Mouse (Mus musculus) forebrain, embryonic 16.5 days (tissue): ENCODE results near the gene Pkm. TPM values are rescaled to one million over a fixed set of nuclear protein-coding genes. Genes with fewer than 3 reads are reported as not detected.

Source experiments
- ATAC-seq: fragments of 200-750 bp; cut with Nextera tagmentation; 2 replicates; pipeline ENCODE4 v1.8.0; 2017; ENCODE audit warnings: mild to moderate bottlenecking, moderate library complexity
- H3K27ac ChIP-seq: fragments of 300-500 bp; sonication (generic); 2 replicates; pipeline ENCODE4 v1.5.1; 2014; ENCODE audit warnings: low read length, control low read depth
- H3K27me3 ChIP-seq: fragments of 300-500 bp; sonication (generic); replicated peaks from 2 replicates; pipeline ENCODE4 v1.6.1; 2014; ENCODE audit warnings: low read length; ENCODE audit not compliant: control insufficient read depth, insufficient read depth
- H3K36me3 ChIP-seq: fragments of 300-500 bp; sonication (generic); 2 replicates; pipeline ENCODE4 v1.6.1; 2014; ENCODE audit not compliant: control insufficient read depth, insufficient read depth
- H3K4me1 ChIP-seq: fragments of 300-500 bp; sonication (generic); replicated peaks from 2 replicates; pipeline ENCODE4 v1.6.1; 2014; ENCODE audit warnings: low read length; ENCODE audit not compliant: control insufficient read depth, insufficient read depth
- H3K4me2 ChIP-seq: fragments of 300-500 bp; sonication (generic); 2 replicates; pipeline ENCODE4 v1.6.1; 2014; ENCODE audit warnings: mild to moderate bottlenecking, low read length, control low read depth
- H3K4me3 ChIP-seq: fragments of 300-500 bp; sonication (generic); replicated peaks from 2 replicates; pipeline ENCODE4 v1.5.1; 2014; ENCODE audit warnings: mild to moderate bottlenecking, low read length, control low read depth
- H3K9ac ChIP-seq: fragments of 300-500 bp; sonication (generic); replicated peaks from 2 replicates; pipeline ENCODE4 v1.6.1; 2014; ENCODE audit warnings: low read depth, low read length, control low read depth
- H3K9me3 ChIP-seq: fragments of 300-500 bp; sonication (generic); 2 replicates; pipeline ENCODE4 v1.6.1; 2016; ENCODE audit warnings: low read length; ENCODE audit not compliant: control insufficient read depth
- WGBS: fragments of 180-500 bp; shearing (Covaris S2); extraction: QIAGEN DNeasy Blood & Tissue Kit; methylation state at CpG from one replicate; pipeline ENCODE4 v1.1.7; 2014; 5-methylcytosine and 5-hydroxymethylcytosine counted together
- polyA plus RNA-seq: library from polyadenylated mRNA; unstranded; fragments of >200 nt; fragmentation: Nextera tagmentation; extraction: Ambion mirVana; gene quantifications from 2 replicates; pipeline ENCODE4 v1.2.1, GENCODE M21; 2015

Pkm gene
- polyA plus RNA-seq, 1 experiment from 2014 or later = 1,186 TPM

- Histone ChIP-seq H3K9me3 (no peaks in the 10 kb centered on the region), H3K4me1 (peaks cover 9% of the 10 kb centered on the region), H3K27ac (no peak overlapping the region), H3K9ac (no peak overlapping the region), H3K4me2 (no peak overlapping the region), H3K27me3 (no peaks in the 10 kb centered on the region), H3K4me3 (no peak overlapping the region), H3K36me3 (peaks cover 26% of the 10 kb centered on the region)
- WGBS = 49% methylated on average over 3 of the region's 3 CpGs
- ATAC-seq = no peak
Observed at GRCm38 (mm10) chr9:59653371-59653770, 2.8 kb upstream of the Pkm start.

- Histone ChIP-seq H3K36me3 (peaks cover 15% of the 10 kb centered on the region), H3K27me3 (no peaks in the 10 kb centered on the region), H3K9me3 (no peaks in the 10 kb centered on the region), H3K27ac (no peak overlapping the region), H3K4me3 (no peak overlapping the region), H3K4me1 (peaks cover 20% of the 10 kb centered on the region), H3K4me2 (no peak overlapping the region), H3K9ac (no peak overlapping the region)
- WGBS = 86% methylated on average over 2 of the region's 2 CpGs
- no peak for ATAC-seq
Observed at GRCm38 (mm10) chr9:59654450-59654983, 1.7 kb upstream of the Pkm start.

- Histone ChIP-seq H3K9me3 (no peaks in the 10 kb centered on the region), H3K27ac (peak overlapping the region; percentile 94), H3K27me3 (no peaks in the 10 kb centered on the region), H3K4me2 (peak overlapping the region; percentile 84), H3K9ac (peak overlapping the region; percentile 78), H3K4me1 (peaks cover 44% of the 10 kb centered on the region), H3K36me3 (0 out of 2 replicates have a peak, but pooled peaks cover 6% of the 10 kb centered on the region), H3K4me3 (peak overlapping the region; percentile 72)
- peak; percentile 71 for ATAC-seq
- under 1% methylated on average over 65 of the region's 65 CpGs for WGBS
Observed at GRCm38 (mm10) chr9:59656635-59657617, 758 bp downstream of the Pkm start.

- H3K27ac ChIP-seq = peak overlapping the region; percentile 94
- H3K36me3 ChIP-seq = 0 out of 2 replicates have a peak, but pooled peaks cover 3% of the 10 kb centered on the region
- no peaks in the 10 kb centered on the region for H3K27me3 ChIP-seq
- ATAC-seq = no peak
- H3K4me3 ChIP-seq = peak overlapping the region; percentile 72
- H3K9ac ChIP-seq = peak overlapping the region; percentile 78
- H3K4me1 ChIP-seq = peaks cover 49% of the 10 kb centered on the region
- no peaks in the 10 kb centered on the region for H3K9me3 ChIP-seq
- peak overlapping the region; percentile 84 for H3K4me2 ChIP-seq
- WGBS = 3% methylated on average over 4 of the region's 4 CpGs
Observed at GRCm38 (mm10) chr9:59658146-59658545, 2.0 kb downstream of the Pkm start.

GRCm38 (mm10) chr9:59659036-59660026, 3.2 kb downstream of the Pkm start:
- ATAC-seq = no peak
- peaks cover 56% of the 10 kb centered on the region for H3K4me1 ChIP-seq

GRCm38 (mm10) chr9:59660421-59660820, 4.3 kb downstream of the Pkm start:
- Histone ChIP-seq H3K9ac (no peak overlapping the region), H3K9me3 (no peaks in the 10 kb centered on the region), H3K36me3 (peaks cover 6% of the 10 kb centered on the region; the same call in 1 of the 2 replicates), H3K4me2 (peak overlapping the region; percentile 24; the same call in 1 of the 2 replicates), H3K27me3 (no peaks in the 10 kb centered on the region), H3K27ac (no peak overlapping the region), H3K4me3 (no peak overlapping the region), H3K4me1 (peaks cover 59% of the 10 kb centered on the region)
- no peak for ATAC-seq
- 42% methylated on average over 10 of the region's 10 CpGs for WGBS

More at GRCm38 (mm10) chr9:59659036-59660026, 3.2 kb downstream of the Pkm start:
- Histone ChIP-seq H3K27me3 (no peaks in the 10 kb centered on the region), H3K9ac (0 out of 2 replicates have a peak overlapping the region, but pooled peaks have one; percentile 8), H3K4me2 (peak overlapping the region; percentile 84), H3K4me3 (peak overlapping the region; percentile 31), H3K9me3 (no peaks in the 10 kb centered on the region), H3K36me3 (0 out of 2 replicates have a peak, but pooled peaks cover 3% of the 10 kb centered on the region), H3K27ac (peak overlapping the region; percentile 33)
- 18% methylated on average over 14 of the region's 14 CpGs for WGBS

- Histone ChIP-seq H3K4me2 (no peak overlapping the region), H3K9me3 (no peaks in the 10 kb centered on the region), H3K4me3 (no peak overlapping the region), H3K27me3 (no peaks in the 10 kb centered on the region), H3K4me1 (peaks cover 55% of the 10 kb centered on the region), H3K36me3 (peaks cover 6% of the 10 kb centered on the region), H3K9ac (no peak overlapping the region), H3K27ac (no peak overlapping the region)
- no peak for ATAC-seq
- WGBS = 63% methylated on average over 6 of the region's 6 CpGs
Observed at GRCm38 (mm10) chr9:59661298-59661975, 5.3 kb downstream of the Pkm start.

GRCm38 (mm10) chr9:59663226-59663625, 7.1 kb downstream of the Pkm start:
- Histone ChIP-seq H3K9me3 (no peaks in the 10 kb centered on the region), H3K9ac (no peak overlapping the region), H3K4me3 (no peak overlapping the region), H3K27ac (no peak overlapping the region), H3K4me2 (no peak overlapping the region), H3K27me3 (no peaks in the 10 kb centered on the region), H3K36me3 (peaks cover 19% of the 10 kb centered on the region), H3K4me1 (peaks cover 55% of the 10 kb centered on the region)
- 78% methylated on average over 7 of the region's 7 CpGs for WGBS
- no peak for ATAC-seq
